Mouse (Mus musculus): ENCODE measurements around the gene Clp1.

DNA sequence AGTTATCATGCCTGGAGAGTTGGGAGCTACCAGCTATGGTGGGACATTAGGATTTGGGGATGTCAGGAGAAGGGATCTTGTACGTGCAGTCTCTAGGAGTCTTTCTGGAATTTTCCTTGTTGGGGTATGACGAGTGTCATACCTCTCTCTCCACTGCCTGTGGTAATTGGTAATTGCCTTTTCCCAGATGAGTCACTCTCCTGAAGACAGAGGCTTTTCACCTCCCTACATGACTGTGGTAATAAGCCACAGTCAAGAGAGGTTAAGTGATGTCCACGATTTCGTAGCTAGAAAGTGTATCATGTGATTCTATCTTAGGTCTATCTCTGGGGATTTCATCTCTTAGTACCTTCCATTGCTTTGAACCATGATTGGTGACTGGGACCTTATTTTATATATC, 45.3 kb upstream of the Clp1 start:
- TF ChIP-seq CTCF (IDR thresholded peaks at IDR 0.05; ENCODE audit: extremely low read depth, insufficient read length, insufficient replicate concordance, low read depth, low read length) (no peak), POLR2A (IDR thresholded peaks at IDR 0.05; ENCODE audit: low read depth, low read length) (no peak)
